Mouse (Mus musculus): ENCODE data around the gene Exd2.

GRCm38 (mm10) chr12:80537313-80537712 is 74.4 kb downstream of the Exd2 start:
- TF ChIP-seq CTCF (IDR thresholded peaks at IDR 0.05; ENCODE audit: low read depth) (no peak), EP300 (IDR thresholded peaks at IDR 0.05; ENCODE audit: low read depth) (no peak)
